Mouse (Mus musculus) erythroblast, adult 5-6 weeks (primary cell): ENCODE measurements at regions not wholly inside any gene's neighbourhood (a gene's known extent, or its start where the extent isn't known, plus 50 kb on each side); places are given as distances from the start of the nearest gene placed in this dataset.

Source experiments
- ATAC-seq: replicated peaks from 2 replicates; pipeline ENCODE4 v1.8.0; 2016; ENCODE audit warnings: moderate number of reproducible peaks, mild to moderate bottlenecking, moderate TSS enrichment, inconsistent platforms; ENCODE audit not compliant: poor library complexity, low FRiP score, severe bottlenecking

DNA sequence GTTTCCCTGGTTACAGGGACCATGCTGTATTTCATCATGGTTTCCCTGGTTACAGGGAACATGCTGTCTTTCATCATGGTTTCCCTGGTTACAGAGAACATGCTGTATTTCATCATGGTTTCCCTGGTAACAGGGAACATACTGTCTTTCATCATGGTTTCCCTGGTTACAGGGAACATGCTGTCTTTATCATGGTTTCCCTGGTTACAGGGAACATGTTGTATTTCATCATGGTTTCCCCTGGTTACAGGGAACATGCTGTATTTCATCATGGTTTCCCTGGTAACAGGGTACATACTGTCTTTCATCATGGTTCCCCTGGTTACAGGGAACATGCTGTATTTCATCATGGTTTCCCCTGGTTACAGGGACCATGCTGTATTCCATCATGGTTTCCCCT lies 1579.5 kb downstream of the 4930444P10Rik start:
- no peak for ATAC-seq

DNA sequence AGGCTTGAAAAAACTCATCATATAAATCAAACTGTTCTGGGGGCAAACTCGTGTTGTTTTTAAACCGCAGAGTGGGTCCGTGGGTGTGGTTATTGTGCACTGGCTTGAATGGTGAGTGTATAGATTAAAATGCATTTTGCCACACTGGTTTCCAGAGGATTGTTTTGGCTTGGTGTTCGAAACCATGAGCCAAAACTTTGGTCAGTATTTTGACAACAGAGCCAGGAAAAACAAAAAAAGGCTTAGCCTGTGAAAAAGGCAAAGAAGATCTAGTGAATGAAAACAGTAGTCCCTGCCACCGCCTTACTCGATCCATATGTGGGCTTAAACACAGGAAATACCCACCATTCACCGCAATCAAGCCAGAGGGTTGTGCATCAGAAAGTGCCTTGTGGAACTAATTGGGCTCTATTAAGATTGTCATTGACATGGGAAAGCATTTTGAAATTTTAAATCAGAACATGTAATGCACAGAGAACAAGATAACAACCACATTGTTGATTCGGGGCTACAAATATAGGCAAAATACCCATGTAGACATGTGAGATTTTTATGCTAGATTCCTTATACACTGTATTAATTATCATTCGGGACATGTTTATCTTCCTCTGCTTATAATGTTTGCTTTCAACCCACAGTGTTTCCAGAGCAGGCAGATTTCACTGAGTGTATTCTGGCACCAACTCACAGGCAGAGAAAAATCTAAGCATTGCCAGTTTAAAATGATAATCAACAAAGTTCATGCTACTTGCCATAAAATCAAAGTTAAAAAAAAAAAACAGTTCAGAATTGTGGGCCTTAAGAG lies 1580.4 kb downstream of the 4930444P10Rik start:
- ATAC-seq, result no peak

DNA sequence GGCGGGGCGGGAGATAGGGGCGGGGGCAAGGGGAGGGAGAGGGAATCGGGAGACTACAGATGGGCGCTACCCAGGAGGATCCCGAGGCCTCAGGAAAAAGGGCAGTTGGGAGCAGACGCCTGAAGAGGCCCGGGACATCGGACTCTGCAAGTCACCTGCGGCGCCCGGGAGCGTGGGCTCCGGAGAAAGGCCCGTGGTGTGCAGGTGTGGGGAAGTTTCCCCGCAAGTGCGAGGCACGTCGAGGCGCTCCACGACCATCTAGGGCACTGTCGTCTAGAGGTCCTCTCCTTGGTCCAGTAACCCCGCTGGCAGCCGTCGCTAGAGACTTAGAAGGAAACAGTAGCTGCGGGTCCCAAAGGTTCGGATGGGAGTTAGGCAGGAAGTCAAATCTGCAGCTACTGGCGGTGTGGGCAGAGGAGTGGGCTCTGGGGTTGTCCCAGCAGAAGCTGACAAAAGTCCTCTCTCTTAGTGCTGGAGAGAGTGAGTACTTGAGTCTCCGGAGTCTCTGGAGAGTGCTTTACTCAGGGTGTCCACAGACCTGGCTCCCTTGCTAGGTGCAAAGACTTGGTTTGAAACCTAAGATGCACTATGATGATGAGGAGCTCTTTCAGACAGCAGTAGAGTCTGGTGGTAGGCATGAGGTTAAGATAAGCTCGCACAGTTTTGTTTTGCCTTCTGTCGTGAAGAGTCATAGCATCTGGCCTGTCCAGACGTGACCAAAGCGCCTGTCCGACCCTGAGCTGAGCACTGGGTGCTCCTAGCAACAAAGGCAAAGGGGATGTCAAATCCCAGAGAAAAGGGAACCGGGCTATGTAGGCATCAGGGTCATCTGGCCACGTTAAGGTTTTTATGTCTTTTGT lies 1586.1 kb downstream of the 4930444P10Rik start:
- no peak for ATAC-seq

DNA sequence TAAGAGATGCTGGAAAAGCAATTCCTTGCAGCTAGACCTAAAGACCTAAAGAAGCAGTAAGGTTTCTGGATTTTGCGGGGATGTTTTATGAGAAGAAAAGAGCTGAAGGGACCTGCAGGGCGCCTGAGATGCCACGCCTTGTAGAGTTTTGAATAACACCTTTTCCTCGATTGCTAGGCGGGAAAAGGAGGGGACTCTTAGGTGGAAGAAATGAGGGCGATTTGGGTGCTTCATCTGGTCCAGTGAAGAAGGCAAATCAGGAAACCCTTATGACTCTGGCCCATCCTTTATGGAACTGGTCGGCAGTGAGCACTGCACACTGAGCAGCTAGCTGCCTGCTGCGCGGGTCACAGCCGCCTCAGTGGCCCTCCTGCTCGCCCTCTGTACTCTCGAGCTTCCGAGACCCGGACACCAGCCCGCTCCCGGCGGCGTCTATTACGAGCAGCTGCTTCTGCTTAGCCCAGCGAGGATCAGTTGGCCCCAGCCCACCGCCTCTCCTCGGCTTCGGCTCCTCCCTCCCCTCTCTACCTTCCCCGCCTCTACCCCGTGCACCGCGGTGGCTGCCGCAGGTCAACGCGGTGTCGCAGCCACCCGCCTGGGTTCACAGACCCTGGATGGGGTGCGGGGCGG lies 1586.8 kb downstream of the 4930444P10Rik start:
- ATAC-seq, result no peak

DNA sequence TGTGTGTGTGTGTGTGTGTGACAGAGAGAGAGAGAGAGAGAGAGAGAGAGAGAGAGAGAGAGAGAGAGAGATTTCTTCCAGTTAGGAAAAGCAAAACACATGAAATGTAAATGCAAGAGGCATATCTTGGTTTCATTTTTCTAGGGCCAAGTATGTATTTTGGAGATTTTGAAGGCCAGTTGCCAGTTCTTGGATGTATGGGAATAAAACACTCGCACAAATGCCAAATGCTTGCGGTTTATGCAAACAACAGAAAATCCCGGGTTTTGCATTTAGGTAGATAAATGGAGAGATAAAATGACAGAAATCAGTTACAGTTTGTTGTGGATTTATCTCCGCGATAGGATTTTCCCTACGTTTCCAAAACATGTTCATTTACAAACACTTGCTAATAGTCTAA lies 1587.4 kb downstream of the 4930444P10Rik start:
- no peak for ATAC-seq

DNA sequence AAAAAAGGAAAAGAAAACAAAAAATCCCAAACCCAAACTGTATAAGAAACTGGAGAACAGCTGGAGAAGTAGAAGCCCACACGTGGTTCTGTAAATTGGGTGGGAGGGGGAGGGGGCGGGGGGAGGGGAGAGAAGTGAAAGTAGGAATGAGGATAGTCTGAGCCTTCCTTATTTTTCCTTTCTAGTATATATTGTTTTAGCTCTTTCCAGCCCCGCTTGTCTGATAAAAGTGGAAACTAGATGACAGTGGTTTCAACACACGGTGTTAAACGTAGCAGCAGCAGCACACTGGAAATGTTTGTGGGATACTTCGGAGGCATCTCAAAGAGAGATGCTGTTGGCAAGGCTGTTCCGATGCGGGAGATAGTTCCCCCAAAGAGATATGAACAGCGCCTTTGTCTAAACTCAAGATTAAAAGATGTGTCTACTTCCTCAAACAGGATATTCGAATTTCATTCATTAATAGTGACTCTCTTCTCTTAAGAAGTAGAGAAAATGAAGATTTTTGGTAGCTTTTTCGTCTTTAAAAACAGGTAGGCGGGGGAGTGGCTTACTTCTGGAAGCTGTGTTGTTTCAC lies 1588.3 kb downstream of the 4930444P10Rik start:
- ATAC-seq, result no peak

DNA sequence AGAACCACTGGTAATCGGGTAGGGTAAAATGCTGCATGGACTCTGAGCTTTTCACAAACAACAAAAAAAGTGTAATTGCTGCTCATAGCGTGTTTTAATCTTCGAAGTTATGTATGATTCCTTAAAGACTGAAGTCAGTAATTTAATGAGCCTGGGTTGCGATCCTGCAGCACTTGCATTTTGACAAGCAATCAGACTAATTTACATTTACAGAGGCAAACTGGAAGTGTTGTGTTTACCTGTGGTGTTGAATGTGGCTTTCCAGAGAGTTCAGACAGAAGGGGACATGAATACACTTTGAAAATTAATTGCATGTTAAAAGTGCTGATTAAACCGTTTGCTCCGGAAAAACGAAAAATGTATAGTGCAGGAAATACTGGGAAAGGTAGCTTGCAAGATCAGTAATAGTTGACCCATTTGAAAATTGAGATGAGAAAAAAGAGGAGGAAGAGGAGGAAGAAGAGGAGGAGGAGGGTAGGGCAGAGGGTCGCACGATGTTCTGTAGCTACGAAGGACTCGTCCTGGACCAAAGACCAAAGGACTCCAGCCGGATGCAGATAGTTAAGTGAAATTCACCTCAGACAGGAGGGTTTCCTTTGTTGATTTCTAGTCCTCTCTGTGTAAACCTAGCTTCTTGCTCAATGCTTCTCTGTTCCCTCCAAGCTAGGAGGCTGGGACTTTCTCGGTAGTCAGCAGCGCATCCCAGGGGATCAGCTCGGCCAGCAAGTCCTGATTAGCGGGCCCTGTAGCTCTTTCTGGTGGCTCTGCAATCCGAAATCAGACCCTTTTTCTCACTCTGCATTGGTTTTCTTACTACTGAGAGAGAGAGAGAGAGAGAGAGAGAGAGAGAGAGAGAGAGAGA lies 1589.0 kb downstream of the 4930444P10Rik start:
- no peak for ATAC-seq

DNA sequence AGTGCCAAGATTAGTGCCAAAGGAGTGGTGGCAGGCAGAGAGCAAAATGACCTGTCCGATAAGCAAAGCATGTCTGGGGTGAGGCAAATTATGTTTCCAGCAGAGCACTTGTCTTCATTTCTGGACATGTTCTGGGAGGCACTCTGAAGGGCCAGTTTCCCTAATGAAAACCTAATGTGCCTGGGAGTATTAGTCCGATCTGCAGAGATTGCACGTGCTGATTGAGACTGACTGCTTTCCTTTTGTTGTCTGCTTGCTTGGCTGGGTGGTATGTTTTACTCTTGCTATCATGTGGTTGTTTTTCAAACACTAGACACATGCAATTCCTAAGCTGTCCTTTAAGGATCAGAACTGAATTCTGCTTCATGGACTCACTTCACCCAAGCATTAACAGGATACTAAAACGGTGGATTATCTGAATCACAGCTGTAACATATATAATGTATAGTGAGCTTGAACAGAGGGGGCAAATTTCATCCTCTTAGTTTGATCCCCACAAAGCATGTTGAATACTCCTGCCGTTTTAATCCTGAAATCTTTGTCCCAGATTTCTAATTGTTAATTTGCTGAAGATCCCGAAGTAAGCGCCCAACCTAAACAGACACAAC lies 1589.8 kb downstream of the 4930444P10Rik start:
- ATAC-seq, result no peak

DNA sequence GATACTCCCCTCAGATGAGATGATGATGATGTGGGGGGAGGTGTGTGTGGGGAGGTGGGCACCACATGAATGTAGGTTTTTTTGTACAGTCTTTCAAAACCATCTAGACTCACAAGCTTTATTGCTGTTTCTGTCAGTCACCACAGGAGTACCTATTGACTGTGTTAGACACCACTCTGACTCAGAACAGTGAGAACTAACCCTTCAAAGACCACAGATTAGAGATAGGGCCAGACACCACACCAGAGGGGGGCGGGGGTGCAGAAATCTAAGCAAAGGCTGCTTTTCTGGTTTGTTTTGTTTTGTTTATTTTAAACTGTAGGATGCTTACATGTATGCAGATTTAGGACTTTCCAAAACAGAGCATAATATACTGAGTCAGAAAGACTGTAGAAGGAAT lies 1594.0 kb downstream of the 4930444P10Rik start:
- no peak for ATAC-seq

DNA sequence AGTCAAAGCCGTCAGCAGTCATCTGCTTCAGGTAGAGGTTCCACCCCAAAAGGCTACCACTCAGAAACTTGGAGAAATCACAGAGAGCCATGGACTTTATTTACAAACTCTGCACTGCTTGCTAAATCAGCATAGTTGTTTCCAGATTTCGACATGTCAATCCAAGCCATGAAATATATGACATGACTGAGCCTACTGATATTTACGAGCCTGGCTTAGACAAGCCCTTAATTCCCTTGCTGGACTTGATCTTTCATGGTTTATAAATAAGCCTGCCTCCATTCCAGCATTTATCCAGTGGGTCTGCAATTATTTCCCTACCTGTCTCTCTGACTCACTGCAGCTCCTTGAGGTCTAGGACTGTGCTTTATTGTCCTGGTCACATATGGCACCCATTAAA lies 1603.1 kb downstream of the 4930444P10Rik start:
- ATAC-seq, result no peak

DNA sequence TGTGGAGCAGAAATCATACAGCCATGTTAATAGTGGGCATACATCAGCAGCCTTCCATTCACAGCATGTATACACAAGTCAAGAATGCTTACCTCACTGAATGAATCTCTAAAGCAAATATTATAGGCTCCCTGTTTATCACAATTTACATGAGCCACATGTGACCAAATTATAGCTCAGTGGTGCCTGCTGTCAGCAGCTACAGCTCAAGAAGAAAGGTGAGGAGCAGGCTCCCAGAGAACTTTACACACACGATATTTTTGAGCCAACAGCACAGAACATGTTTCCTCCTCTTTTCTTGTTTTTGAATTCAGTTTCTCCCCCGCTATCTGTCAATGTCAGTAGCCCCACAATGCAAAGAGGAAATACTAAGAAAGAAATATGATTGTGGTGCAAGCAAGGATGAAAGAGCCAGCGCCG lies 1605.4 kb downstream of the 4930444P10Rik start:
- ATAC-seq, result no peak

DNA sequence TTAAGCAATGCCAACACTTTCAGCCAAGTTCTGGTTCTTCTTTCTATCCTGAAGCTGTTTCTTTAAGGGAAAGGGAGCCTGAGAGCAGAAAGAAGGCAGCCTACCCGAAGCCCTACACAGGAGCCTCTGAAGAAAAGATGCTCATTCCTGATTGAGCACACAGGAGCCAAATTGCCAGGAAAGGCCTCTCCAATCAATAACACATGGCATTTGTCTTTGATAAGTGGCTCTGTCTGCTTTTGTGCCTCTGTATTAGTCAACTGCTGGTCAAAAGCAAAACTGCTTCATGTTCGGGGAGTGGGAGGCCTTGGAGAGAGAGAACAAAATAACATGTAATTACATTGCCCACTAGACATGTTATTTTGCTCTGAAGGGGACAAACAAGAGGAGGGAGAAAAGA lies 1607.4 kb downstream of the 4930444P10Rik start:
- ATAC-seq, result no peak

DNA sequence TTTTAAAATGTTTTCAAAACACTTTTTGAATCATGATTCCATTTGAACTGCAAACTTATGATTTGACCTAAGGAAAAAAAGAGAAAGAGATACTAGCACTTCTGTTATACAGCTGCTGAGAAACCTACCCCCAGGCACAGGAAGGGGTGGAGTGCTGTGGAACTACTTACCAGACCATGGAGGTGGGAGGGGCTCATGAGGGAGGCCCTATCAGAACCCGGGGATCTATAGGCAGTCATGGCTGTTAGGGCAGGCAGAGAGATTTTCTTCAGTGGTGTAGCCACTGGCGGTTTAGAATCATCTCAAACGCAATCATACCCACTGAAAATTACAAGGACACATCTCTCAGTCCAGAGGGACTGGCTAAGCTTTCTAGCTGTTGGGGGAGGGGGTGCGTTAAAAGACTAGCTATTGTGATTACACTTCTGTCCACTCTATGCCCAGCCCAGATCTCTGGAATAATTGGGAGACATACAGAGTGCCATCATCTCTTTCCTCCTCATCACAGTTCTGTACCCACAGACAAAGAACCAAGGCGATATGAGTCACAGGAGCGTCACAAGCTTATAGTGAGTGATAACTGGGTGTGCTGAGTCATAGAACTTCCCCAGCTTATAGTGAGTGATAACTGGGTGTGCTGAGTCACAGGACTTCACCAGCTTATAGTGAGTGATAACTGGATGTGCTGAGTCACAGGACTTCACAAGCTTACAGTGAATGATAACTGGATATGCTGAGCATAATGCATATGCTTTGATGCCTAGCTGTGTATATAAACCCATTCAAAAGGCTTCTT lies 1608.8 kb downstream of the 4930444P10Rik start:
- peak; percentile 89 for ATAC-seq

DNA sequence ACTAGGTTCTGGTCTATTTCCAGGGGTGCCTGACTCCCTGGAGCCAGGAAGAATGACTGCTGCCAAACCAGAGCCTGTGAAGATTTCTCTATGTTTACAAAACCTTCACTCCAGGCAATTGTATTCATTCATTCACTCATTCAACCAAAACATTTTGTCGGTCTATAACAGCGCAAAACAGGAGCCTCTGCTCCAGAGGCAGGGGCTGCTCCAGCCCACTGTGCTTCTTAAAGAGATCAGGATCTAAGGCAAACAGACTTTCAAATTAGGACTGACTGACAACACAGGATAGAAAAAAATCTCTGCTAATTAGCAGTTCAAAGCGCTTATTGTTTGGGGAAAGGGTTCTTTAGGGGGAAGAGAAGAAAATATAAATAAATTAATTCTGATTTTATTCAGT lies 1620.8 kb downstream of the 4930444P10Rik start:
- no peak for ATAC-seq

DNA sequence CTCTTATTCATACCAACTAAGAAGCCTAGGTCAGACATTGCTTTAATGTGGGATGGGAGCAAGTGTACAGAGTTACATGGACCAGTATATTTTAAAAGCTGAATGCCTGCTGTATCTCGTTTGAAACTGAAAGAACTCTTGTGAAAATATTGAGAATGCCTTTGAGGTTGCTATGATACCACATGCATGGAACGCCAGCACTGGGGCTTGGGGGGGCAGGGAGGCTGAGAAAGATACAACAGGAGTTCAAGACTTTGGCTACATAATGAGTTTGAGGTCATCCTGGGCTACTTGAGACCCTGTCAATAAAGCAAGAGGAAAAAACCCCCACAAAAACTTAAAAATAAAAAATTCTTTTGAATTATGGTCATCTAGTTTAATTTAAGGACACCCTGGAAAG lies 1621.6 kb downstream of the 4930444P10Rik start:
- no peak for ATAC-seq

DNA sequence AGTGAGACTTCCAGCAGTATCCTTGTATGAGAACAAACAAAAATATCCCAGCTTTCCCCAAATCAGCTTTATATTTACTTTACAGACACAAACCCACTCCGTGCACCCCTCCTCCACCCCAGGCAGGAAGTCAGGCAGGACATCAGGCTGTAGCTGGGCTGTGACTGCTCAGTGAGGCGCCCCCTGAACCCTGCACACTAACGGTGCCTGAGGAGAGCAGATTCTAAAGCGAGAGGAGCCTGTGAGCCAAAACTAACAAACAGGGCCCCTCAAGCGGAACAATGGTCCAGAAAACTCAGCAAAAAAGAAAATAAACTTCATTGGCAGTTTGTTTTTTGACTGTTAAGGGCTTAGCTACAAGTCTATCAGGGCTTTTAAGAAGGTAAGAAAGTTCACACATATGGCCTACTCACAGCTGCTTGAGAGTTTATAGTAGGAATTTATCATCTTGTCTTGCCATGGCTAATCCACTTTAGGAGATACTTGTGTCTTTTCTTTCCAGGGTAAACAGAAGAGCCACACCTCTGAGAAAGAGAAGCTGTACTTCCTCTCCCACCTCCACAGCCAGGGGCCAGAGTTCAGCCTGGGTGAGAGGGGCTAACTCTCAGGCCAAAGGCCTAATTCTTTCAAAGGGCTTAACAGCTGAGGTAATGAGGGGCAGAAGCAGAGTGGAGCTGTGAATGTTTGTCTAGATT lies 1628.2 kb downstream of the 4930444P10Rik start:
- no peak for ATAC-seq

DNA sequence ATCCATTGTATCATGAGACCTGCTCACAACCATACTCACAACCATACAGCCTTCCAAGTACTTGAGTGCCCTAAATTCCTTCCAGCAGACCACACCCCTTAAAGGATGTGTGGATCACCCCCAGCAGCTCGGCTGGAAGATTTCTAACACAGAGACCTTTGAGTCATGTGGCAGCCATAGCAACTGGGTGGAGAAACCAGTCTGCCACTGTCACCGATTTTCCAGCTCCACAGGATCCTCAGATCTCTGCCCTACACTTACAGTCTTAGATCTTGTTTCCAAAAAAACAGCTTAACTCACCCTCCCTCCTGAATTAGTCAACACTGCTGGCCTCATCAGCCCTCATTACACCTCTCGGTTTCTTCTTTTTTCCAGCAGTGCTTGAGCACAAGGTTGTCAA lies 1630.6 kb downstream of the 4930444P10Rik start:
- ATAC-seq, result no peak

DNA sequence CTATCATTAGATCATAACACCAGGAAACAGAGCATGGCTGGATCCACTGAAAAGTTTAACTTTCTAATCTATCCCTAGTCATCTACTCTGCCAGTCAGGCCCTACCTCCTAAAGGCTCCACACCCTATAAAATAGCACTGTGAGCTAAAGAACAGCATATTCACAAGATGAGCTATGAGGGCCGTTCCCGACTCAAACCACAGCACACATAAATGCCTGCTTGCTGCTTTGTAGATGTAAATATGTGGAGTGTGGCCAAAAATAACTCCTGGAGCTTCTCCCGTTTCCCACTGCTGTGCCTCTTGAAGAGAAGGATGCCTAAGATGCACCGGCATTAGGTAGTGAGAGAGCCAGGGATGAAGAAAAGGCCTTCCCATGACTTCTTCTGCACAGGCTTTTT lies 1632.3 kb downstream of the 4930444P10Rik start:
- no peak for ATAC-seq
